Mouse (Mus musculus) liver, embryonic 11.5 days (tissue): ENCODE measurements around the gene Hist1h2ao. TPM values are rescaled to one million over a fixed set of nuclear protein-coding genes. Genes with fewer than 3 reads are reported as not detected.
"Not testable (repeated sequence)": the region's sequence is repeated elsewhere in the genome, so short reads cannot be mapped to it uniquely, and the experiment has no call there.

ENCODE experiments used
- ATAC-seq: fragments of 200-750 bp; cut with Nextera tagmentation; replicated peaks from 2 replicates; pipeline ENCODE4 v1.8.0; 2017; ENCODE audit warnings: moderate number of reproducible peaks, mild to moderate bottlenecking, moderate TSS enrichment, moderate library complexity; ENCODE audit not compliant: low FRiP score
- DNase-seq: peaks from one replicate; pipeline ENCODE4 v3.0.0-alpha.2; 2017; ENCODE audit warnings: low spot score
- H3K27ac ChIP-seq: fragments of 300-500 bp; sonication (generic); 2 replicates; pipeline ENCODE4 v1.5.1; 2014; ENCODE audit warnings: mild to moderate bottlenecking, low read depth, low read length, control low read depth
- H3K27me3 ChIP-seq: fragments of 300-500 bp; sonication (generic); replicated peaks from 2 replicates; pipeline ENCODE4 v1.6.1; 2014; ENCODE audit warnings: low read length, mixed read lengths; ENCODE audit not compliant: control insufficient read depth, insufficient read depth
- H3K36me3 ChIP-seq: fragments of 300-500 bp; sonication (generic); 2 replicates; pipeline ENCODE4 v1.6.1; 2014; ENCODE audit warnings: mild to moderate bottlenecking, low read length, moderate library complexity, mixed read lengths; ENCODE audit not compliant: control insufficient read depth, insufficient read depth
- H3K4me1 ChIP-seq: fragments of 300-500 bp; sonication (generic); replicated peaks from 2 replicates; pipeline ENCODE4 v1.6.1; 2014; ENCODE audit warnings: low read length, mixed read lengths; ENCODE audit not compliant: control insufficient read depth, insufficient read depth
- H3K4me2 ChIP-seq: fragments of 300-500 bp; sonication (generic); 2 replicates; pipeline ENCODE4 v1.6.1; 2014; ENCODE audit warnings: mild to moderate bottlenecking, control low read depth, moderate library complexity
- H3K4me3 ChIP-seq: fragments of 300-500 bp; sonication (generic); 2 replicates; pipeline ENCODE4 v1.5.1; 2014; ENCODE audit warnings: low read depth, low read length, control low read depth
- H3K9ac ChIP-seq: fragments of 300-500 bp; sonication (generic); 2 replicates; pipeline ENCODE4 v1.6.1; 2014; ENCODE audit warnings: low read depth, low read length, control low read depth
- H3K9me3 ChIP-seq: fragments of 300-500 bp; sonication (generic); 2 replicates; pipeline ENCODE4 v1.6.1; 2016; ENCODE audit warnings: low read length, inconsistent platforms, mixed read lengths; ENCODE audit not compliant: control insufficient read depth
- WGBS: fragments of 180-500 bp; shearing (Covaris S2); extraction: QIAGEN DNeasy Blood & Tissue Kit; methylation state at CpG from one replicate; pipeline ENCODE4 v1.1.7; 2014; 5-methylcytosine and 5-hydroxymethylcytosine counted together
- polyA plus RNA-seq: library from polyadenylated mRNA; unstranded; fragments of >200 nt; fragmentation: Nextera tagmentation; extraction: Ambion mirVana; gene quantifications from 2 replicates; pipeline ENCODE4 v1.2.1, GENCODE M21; 2014

The Hist1h2ao gene
- polyA plus RNA-seq, 1 experiment from 2014 or later = 2.2 TPM

DNA sequence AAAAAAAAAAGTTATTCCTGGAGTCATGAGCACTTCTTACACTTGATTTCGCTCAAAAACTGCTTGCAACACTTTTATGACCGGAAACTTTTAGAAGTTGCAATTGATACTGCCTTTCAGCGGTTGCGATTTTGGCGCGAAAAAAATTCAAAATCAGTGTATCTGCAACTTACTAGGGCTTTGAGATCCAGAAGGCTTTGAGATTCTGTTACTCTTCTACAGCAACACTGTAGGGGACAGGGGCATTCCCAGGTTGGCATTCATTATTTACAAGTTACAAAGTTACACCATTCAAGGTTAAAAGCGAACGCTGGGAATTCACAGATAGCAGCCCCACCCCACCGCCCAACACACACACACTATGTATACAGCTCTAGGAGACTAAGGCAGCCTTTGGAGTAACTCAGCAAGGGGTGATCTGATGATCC, 26.5 kb upstream of the Hist1h2ao start:
- H3K4me3 ChIP-seq = peak overlapping the region; percentile 44
- H3K9ac ChIP-seq = peak overlapping the region; percentile 73
- peaks cover 23% of the 10 kb centered on the region for H3K4me1 ChIP-seq
- ATAC-seq = no peak
- peak overlapping the region; percentile 98 for H3K27ac ChIP-seq
- H3K4me2 ChIP-seq = peak overlapping the region; percentile 62
- no peaks in the 10 kb centered on the region for H3K27me3 ChIP-seq
- WGBS = 4% methylated on average over 9 of the region's 9 CpGs
- H3K9me3 ChIP-seq = no peaks in the 10 kb centered on the region
- H3K36me3 ChIP-seq = no peaks in the 10 kb centered on the region
- DNase-seq = peak; percentile 74

DNA sequence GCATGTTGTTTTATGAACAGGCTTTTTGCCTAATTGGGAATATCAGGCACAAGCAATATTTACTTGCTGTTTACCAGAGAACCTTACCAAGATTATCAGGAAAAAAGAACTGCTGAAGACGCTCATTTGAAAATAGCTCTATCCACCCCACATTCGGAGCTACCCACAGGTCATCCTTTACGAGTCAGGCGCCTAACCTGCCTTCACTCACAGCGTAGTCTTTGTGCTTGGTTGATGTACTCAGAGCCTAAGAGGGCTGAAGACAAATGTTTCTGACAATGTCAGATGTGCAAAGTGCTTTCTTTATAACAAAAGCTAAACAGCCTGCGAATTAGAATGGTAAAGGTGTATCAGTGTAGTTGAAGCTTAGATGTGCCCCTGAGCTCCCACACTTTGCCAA, 26.0 kb upstream of the Hist1h2ao start:
- Histone ChIP-seq H3K27me3 (no peaks in the 10 kb centered on the region), H3K9me3 (no peaks in the 10 kb centered on the region), H3K9ac (peak overlapping the region; percentile 73), H3K4me2 (peak overlapping the region; percentile 62), H3K4me1 (peaks cover 24% of the 10 kb centered on the region), H3K27ac (peak overlapping the region; percentile 98), H3K4me3 (peak overlapping the region; percentile 44; the same call in 1 of the 2 replicates), H3K36me3 (no peaks in the 10 kb centered on the region)
- ATAC-seq (no peak), DNase-seq (peak; percentile 41)
- WGBS = 43% methylated on average over 6 of the region's 6 CpGs

DNA sequence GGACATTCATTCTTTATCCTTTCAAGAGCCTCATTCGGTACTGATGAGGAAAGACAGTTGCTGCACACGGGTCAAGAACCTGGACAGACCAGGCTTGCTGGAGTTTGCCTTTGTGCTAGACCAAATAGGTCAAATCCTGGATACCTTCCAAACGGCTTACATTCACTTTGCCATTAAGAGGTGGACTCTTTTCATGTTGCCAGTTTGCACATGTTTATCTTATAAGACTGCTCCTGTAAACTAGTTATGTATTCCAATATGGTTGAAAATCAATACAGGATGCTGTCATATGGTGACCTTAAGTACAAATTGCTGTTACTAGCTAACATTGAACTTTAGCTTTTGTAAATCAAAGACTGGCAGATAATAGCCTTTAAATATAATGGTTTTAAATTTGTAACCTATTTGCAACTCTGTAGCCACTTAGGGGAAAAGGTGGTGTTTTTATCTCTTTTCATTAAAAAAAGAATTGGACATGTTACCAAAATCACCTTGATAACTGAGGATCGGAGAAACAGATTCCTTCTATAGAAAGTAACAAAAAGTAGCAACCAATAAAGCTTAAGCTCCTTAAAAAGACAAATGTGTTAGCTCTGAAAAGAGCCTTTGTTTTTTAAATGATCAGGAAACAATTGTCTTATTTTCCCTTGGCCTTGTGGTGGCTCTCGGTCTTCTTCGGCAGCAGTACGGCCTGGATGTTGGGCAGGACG, 23.9 kb upstream of the Hist1h2ao start:
- ATAC-seq (no peak), DNase-seq (no peak)
- H3K9ac ChIP-seq = peak overlapping the region; percentile 73
- WGBS = 8% methylated on average over 8 of the region's 8 CpGs
- peaks cover 24% of the 10 kb centered on the region for H3K4me1 ChIP-seq
- H3K27me3 ChIP-seq = no peaks in the 10 kb centered on the region
- no peaks in the 10 kb centered on the region for H3K9me3 ChIP-seq
- peak overlapping the region; percentile 66 for H3K4me2 ChIP-seq
- peak overlapping the region; percentile 41 for H3K4me3 ChIP-seq
- H3K27ac ChIP-seq = peak overlapping the region; percentile 96
- no peaks in the 10 kb centered on the region for H3K36me3 ChIP-seq

DNA sequence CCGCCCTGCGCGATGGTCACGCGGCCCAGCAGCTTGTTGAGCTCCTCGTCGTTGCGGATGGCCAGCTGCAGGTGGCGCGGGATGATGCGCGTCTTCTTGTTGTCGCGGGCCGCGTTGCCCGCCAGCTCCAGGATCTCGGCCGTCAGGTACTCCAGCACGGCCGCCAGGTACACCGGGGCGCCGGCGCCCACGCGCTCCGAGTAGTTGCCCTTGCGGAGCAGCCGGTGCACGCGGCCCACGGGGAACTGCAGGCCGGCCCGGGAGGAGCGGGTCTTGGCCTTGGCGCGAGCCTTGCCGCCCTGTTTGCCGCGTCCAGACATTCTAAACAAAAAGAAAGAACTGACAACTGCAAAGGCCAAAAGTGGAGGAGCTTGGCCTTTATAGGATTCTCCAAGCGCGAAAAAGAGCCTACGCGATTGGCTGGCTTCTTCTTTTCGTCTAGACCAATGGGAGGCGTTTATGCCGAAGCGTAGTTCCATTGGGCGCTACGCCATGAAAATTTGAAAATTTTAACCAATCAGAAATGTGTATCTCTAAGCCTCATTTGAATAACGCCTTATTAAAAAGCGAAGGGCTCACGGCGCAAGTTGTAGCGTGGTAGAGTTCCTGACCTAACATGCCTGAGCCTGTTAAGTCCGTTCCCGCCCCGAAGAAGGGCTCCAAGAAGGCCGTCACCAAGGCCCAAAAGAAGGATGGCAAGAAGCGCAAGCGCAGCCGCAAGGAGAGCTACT, 23.2 kb upstream of the Hist1h2ao start, which contains the start of the genes Hist1h2an and Hist1h2bp:
Gene Hist1h2an (minus strand): TSS at position 320 of the 731 bp plus-strand sequence.
Gene Hist1h2bp (plus strand): TSS at position 563 of the 731 bp plus-strand sequence.
- DNase-seq (peak; percentile 82), ATAC-seq (peak; percentile 86)
- WGBS = under 1% methylated on average over 34 of the region's 63 CpGs
- Histone ChIP-seq H3K4me3 (peak within 1 kb of the TSS; percentile 41), H3K4me1 (peaks cover 24% of the 10 kb centered on the region), H3K4me2 (peak within 1 kb of the TSS; percentile 66), H3K9ac (peak within 1 kb of the TSS; percentile 73), H3K27ac (peak within 1 kb of the TSS; percentile 96)
- H3K27me3 ChIP-seq, H3K9me3 ChIP-seq, H3K36me3 ChIP-seq: not testable (repeated sequence)

DNA sequence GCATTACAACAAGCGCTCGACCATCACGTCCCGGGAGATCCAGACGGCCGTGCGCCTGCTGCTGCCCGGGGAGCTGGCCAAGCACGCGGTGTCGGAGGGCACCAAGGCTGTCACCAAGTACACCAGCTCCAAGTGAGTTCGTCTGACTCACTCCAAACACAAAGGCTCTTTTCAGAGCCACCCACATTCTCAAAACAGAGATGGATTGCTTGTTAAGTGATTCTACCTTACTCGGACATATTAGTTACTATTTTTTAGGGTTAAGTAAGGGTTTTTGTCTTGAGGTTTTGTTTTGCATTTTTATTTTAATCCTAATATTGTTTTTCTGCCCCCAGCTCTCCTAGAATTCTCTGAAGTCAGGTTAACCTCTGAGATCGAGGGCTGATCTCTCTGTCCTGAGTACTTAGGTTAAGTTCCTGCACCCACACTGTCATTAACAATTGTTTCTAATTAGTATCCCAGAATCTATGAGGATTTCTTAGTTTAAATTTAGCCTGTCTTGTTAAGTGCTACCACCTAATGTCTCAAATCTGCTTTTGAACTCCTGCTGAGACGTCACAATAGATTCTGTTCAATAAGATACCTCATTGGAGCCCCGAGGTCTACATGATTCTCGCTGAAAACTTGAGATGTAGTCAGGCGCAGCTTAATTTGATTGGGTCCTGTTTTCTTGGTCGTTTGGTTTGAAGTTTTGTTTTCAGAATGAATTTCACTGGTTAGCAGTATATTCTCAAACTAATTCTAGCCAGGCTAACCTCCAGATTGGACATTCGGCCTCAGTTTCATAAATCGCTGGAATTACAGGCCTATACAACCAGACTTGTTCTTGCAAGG, 22.3 kb upstream of the Hist1h2ao start:
- peak overlapping the region; percentile 63 for H3K4me2 ChIP-seq
- no peaks in the 10 kb centered on the region for H3K27me3 ChIP-seq
- H3K4me3 ChIP-seq = peak overlapping the region; percentile 27
- H3K9ac ChIP-seq = peak overlapping the region; percentile 63
- H3K36me3 ChIP-seq = no peaks in the 10 kb centered on the region
- peaks cover 24% of the 10 kb centered on the region for H3K4me1 ChIP-seq
- H3K9me3 ChIP-seq = no peaks in the 10 kb centered on the region
- DNase-seq = no peak
- peak overlapping the region; percentile 89 for H3K27ac ChIP-seq
- WGBS = 23% methylated on average over 14 of the region's 21 CpGs
- 0 out of 2 replicates have a peak, but pooled peaks have one; percentile 3 for ATAC-seq

DNA sequence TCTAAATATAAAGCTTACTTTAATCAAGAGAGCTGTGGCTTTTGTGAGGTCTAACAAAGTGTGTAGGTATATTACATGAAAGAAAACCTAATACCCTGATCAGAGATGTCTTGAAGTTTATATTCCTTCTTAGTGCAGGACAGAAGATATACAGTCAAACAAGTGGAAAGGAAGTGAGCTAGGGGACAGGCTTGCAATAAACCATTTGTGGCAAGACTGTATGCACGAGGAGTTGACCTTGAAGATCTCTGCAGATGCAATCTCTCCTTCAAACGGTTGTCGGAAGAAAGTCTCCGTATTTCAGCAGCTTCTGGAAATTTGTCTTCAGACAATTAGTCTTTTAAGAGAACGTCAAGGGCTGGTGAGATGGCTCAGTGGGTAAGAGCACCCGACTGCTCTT, 20.3 kb upstream of the Hist1h2ao start:
- H3K4me2 ChIP-seq = no peak overlapping the region
- ATAC-seq (no peak), DNase-seq (no peak)
- no peak overlapping the region for H3K4me3 ChIP-seq
- peak overlapping the region; percentile 19; the same call in 1 of the 2 replicates for H3K27ac ChIP-seq
- no peaks in the 10 kb centered on the region for H3K9me3 ChIP-seq
- 47% methylated on average over 6 of the region's 6 CpGs for WGBS
- no peaks in the 10 kb centered on the region for H3K36me3 ChIP-seq
- no peaks in the 10 kb centered on the region for H3K27me3 ChIP-seq
- H3K9ac ChIP-seq = 0 out of 2 replicates have a peak overlapping the region, but pooled peaks have one; percentile 10
- H3K4me1 ChIP-seq = peaks cover 19% of the 10 kb centered on the region

DNA sequence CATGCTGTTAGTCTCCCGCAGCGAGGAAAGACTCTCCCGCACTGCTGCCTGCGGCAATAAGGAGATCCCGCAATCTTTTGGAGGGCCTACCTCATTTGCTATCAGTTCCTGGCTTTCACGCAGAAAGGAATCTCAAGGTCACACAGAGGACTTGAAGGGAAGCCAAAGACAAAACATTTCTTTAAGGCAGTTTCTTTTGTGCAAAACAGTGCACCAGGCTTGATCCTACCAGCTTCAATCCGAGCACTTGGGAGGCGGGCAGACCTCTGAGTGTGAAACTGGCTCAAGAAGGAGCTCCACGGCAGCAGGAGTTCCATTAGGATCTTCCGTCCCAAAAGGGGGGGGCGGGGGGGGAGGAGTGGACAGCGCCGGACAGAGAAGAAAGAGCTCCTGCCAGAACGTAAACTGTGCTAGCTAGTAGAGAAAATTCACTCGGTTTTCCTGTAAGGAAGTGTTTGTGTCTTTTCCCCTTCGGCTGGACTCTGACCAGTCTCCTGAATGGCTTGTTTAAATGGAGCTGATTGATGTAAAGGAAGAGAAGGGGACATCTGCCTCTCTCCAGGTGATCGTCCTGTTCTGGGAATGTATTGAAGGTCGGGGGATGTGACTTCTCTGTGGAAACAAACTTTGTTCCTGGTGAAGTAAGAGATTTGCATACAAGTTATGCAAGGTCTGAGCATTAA, 19.5 kb upstream of the Hist1h2ao start:
- H3K27ac ChIP-seq = no peak overlapping the region
- ATAC-seq (no peak), DNase-seq (no peak)
- no peaks in the 10 kb centered on the region for H3K9me3 ChIP-seq
- WGBS = 23% methylated on average over 18 of the region's 18 CpGs
- H3K4me3 ChIP-seq = no peak overlapping the region
- H3K9ac ChIP-seq = 0 out of 2 replicates have a peak overlapping the region, but pooled peaks have one; percentile 37
- H3K36me3 ChIP-seq = no peaks in the 10 kb centered on the region
- H3K4me2 ChIP-seq = peak overlapping the region; percentile 51
- peaks cover 15% of the 10 kb centered on the region for H3K4me1 ChIP-seq
- no peaks in the 10 kb centered on the region for H3K27me3 ChIP-seq

DNA sequence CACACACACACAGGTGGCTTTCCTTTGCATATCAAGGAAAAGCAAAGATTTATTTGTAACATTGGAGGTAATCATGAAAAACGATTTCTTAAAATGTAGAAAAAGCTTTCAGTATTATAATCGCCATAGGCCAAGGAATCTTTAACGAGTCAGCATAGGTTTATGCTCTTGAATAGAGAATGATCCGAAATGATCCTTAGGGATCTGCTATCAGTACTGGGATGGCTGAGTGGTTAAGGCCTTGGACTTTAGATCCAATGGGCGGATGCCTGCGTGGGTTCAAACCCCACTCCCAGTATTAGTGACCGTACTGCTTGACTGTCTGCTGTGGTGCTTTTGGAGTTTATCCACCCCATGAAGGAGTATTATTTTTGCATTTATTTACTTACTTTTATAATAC, 14.7 kb upstream of the Hist1h2ao start:
- Histone ChIP-seq H3K4me3 (no peak overlapping the region), H3K4me2 (no peak overlapping the region), H3K9ac (no peak overlapping the region), H3K27ac (no peak overlapping the region), H3K36me3 (no peaks in the 10 kb centered on the region), H3K4me1 (no peaks in the 10 kb centered on the region; the same call in 1 of the 2 replicates), H3K9me3 (no peaks in the 10 kb centered on the region), H3K27me3 (no peaks in the 10 kb centered on the region)
- DNase-seq (no peak), ATAC-seq (no peak)
- WGBS = 88% methylated on average over 7 of the region's 7 CpGs
